Mouse (Mus musculus) cerebellum, adult 2 months (tissue): ENCODE measurements around the gene Hjurp.

Source experiments
- CTCF ChIP-seq: fragments of 200-500 bp; IDR thresholded peaks from 2 replicates; pipeline ENCODE4 v1.5.1; 2011; ENCODE audit warnings: low read depth, mild to moderate bottlenecking, control low read depth, low read length, moderate library complexity, borderline replicate concordance; ENCODE audit not compliant: insufficient read depth
- POLR2A ChIP-seq: fragments of 200-500 bp; IDR thresholded peaks from 2 replicates; pipeline ENCODE4 v1.6.1; 2011; ENCODE audit warnings: low read length, control low read depth, borderline replicate concordance; ENCODE audit not compliant: insufficient read depth

- TF ChIP-seq POLR2A, result no peak
- TF ChIP-seq CTCF, result no peak
Measured at GRCm38 (mm10) chr1:88218051-88218450, 59.4 kb downstream of the Hjurp start.
